Mouse (Mus musculus) CD8-positive naive resting alpha-beta T cell, adult 2 months (primary cell): ENCODE data around the gene Glod5.

Experiments
- DNase-seq, 2 experiments: peaks; one replicate each; pipeline ENCODE4 v3.0.0; 2022; ENCODE audit warnings: low read depth in 2 of 2, low spot score in 2 of 2

Gene Glod5

GRCm38 (mm10) chrX:7968899-7969298, 49.4 kb downstream of the Glod5 start:
- DNase-seq, result no peak

GRCm38 (mm10) chrX:7968226-7968625, 50.1 kb downstream of the Glod5 start:
- no peak for DNase-seq

- DNase-seq, result no peak
Measured at GRCm38 (mm10) chrX:7967596-7968201, 50.6 kb downstream of the Glod5 start.

- DNase-seq, result no peak
Measured at GRCm38 (mm10) chrX:7966161-7966560, 52.1 kb downstream of the Glod5 start.

GRCm38 (mm10) chrX:7963829-7964626, 54.3 kb downstream of the Glod5 start:
- DNase-seq, result peak in 1 of 2 experiments; percentile 3

- no peak for DNase-seq
Measured at GRCm38 (mm10) chrX:7958868-7959267, 59.4 kb downstream of the Glod5 start.
